Mouse (Mus musculus) bone marrow, adult 2 months (tissue): Measurements from ENCODE around the gene Zfand3.

ENCODE experiments used
- CTCF ChIP-seq: fragments of 200-500 bp; IDR thresholded peaks from 2 replicates; pipeline ENCODE4 v1.5.1; 2011; ENCODE audit warnings: low read length, control low read depth; ENCODE audit not compliant: control insufficient read depth, insufficient read depth
- POLR2A ChIP-seq: fragments of 200-500 bp; IDR thresholded peaks from 2 replicates; pipeline ENCODE4 v1.6.1; 2011; ENCODE audit warnings: low read depth, mild to moderate bottlenecking, control low read depth, low read length, borderline replicate concordance; ENCODE audit not compliant: control insufficient read depth

DNA sequence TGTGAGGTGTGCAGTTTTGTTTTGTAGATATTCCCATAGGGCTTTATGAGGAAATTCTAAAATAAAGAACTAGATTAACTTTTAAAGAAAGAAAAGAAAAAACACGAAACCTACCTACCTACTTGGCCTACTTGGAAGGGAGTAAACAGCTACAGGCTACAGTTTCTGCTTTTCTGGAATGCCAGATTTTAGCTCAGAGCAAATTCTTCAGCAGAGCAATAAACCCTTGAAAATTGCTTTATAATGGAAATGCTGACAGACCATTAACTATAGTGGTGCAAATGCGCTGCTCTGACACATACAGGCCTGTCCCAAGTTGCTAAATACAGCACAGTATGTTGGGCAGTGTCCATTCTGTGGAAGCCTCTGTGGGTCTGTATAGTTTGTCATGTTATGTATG is 40.6 kb downstream of the Zfand3 start:
- TF ChIP-seq CTCF (no peak), POLR2A (no peak)
